Mouse (Mus musculus) layer of hippocampus, adult 2 months (tissue): Measurements from ENCODE around the gene Gm10801. TPM values are rescaled to one million over a fixed set of nuclear protein-coding genes. Genes with fewer than 3 reads are reported as not detected.
"Not testable (repeated sequence)": the region's sequence is repeated elsewhere in the genome, so short reads cannot be mapped to it uniquely, and the experiment has no call there.

Experiments
- DNase-seq, 2 experiments: peaks; one replicate each; pipeline ENCODE4 v3.0.0; 2022; ENCODE audit warnings: low spot score in 2 of 2
- H3K27ac ChIP-seq: fragments of 200-600 bp; 2 replicates; pipeline ENCODE4 v1.8.1; 2022
- H3K4me3 ChIP-seq: fragments of 200-600 bp; 2 replicates; pipeline ENCODE4 v1.8.1; 2022; ENCODE audit warnings: mild to moderate bottlenecking
- CTCF ChIP-seq: fragments of 200-600 bp; conservative IDR thresholded peaks from 2 replicates; pipeline ENCODE4 v1.8.1; 2022; ENCODE audit warnings: antibody characterized with exemption, mild to moderate bottlenecking, moderate library complexity
- long read RNA-seq, 2 experiments: library from polyadenylated mRNA; stranded (forward); transcript quantifications; one replicate each; pipeline ENCODE4 v2.0.0; 2021; ENCODE audit warnings: borderline mapping rate in 2 of 2
- total RNA-seq, 2 experiments: library from RNA; stranded (reverse); gene quantifications; 2 replicates each; pipeline ENCODE4 v1.2.3; 2021

The Gm10801 gene
- under 1 TPM in 1 of 2 experiments, not detected in 1; 0.91 TPM for total RNA-seq
- long read RNA-seq, experiment 1 = 0 reads
- long read RNA-seq, experiment 2 = 0 reads

GRCm38 (mm10) chr2:98661937-98662336 lies at the start of gene Gm10801:
TSS of gene Gm10801 (plus strand) at chr2:98662237.
- not testable (repeated sequence) for H3K4me3 ChIP-seq, DNase-seq, H3K27ac ChIP-seq

GRCm38 (mm10) chr2:98667201-98667600 lies 5.2 kb downstream of the Gm10801 start, which contains the start of gene Gm10800:
TSS of gene Gm10800 (minus strand) at chr2:98667301.
- not testable (repeated sequence) for DNase-seq, H3K4me3 ChIP-seq, H3K27ac ChIP-seq

- Histone ChIP-seq H3K27ac (no peak overlapping the region), H3K4me3 (no peak overlapping the region)
- DNase-seq = no peak
- TF ChIP-seq CTCF = no peak
Observed at GRCm38 (mm10) chr2:98697533-98697932, 35.5 kb downstream of the Gm10801 start.

Other genes with a start within 250 kb of the Gm10801 start
- gene Gm10800, start 5.1 kb downstream of the Gm10801 start, total RNA-seq = 1 to 10 TPM in 1 of 2 experiments, not detected in 1; 2.1 TPM